Mouse (Mus musculus): Measurements from ENCODE around the gene Vmn1r159.
"Not testable (repeated sequence)": the region's sequence is repeated elsewhere in the genome, so short reads cannot be mapped to it uniquely, and the experiment has no call there.

- TF ChIP-seq CTCF, POLR2A (IDR thresholded peaks at IDR 0.05; ENCODE audit: insufficient read depth, low read depth, low read length): not testable (repeated sequence)
Measured at GRCm38 (mm10) chr7:22843505-22843904, at the start of gene Vmn1r159.

Data from olfactory bulb, adult 2 months (tissue).